Mouse (Mus musculus): ENCODE measurements at regions not wholly inside any gene's neighbourhood (a gene's known extent, or its start where the extent isn't known, plus 50 kb on each side); places are given as distances from the start of the nearest gene placed in this dataset.

- Histone ChIP-seq H3K4me1 (ENCODE audit: control insufficient read depth in 1 of 2, insufficient read depth in 2 of 2, low read length in 2 of 2) (no peaks in the 10 kb centered on the region), H3K9me3 (replicated peaks; ENCODE audit: insufficient read depth, low read length) (no peaks in the 10 kb centered on the region), H3K36me3 (ENCODE audit: control insufficient read depth in 1 of 2, insufficient read depth in 2 of 2, low read length in 2 of 2) (no peaks in the 10 kb centered on the region), H3K27me3 (ENCODE audit: control insufficient read depth in 1 of 2, insufficient read depth in 2 of 2, low read length in 2 of 2) (no peaks in the 10 kb centered on the region; a peak in 2 of 4 replicates), H3K79me2 (ENCODE audit: control insufficient read depth, insufficient read depth, low read length, poor library complexity) (no peaks in the 10 kb centered on the region), H3K4me3 (ENCODE audit: control insufficient read depth in 1 of 2, insufficient read depth in 1 of 2, low read depth in 2 of 2, low read length in 2 of 2) (no peak overlapping the region), H3K9ac (ENCODE audit: control insufficient read depth, low read depth, low read length, poor library complexity, severe bottlenecking) (no peak overlapping the region), H3K27ac (ENCODE audit: control insufficient read depth, low read depth, low read length) (no peak overlapping the region)
- DNase-seq (ENCODE audit: low read depth, low spot score), result no peak
- TF ChIP-seq ZKSCAN1 (IDR thresholded peaks at IDR 0.05; ENCODE audit: low read depth, low read length) (no peak), EP300 (IDR thresholded peaks at IDR 0.05; ENCODE audit: low read depth in 1 of 2, low read length in 2 of 2) (no peak), POLR2AphosphoS5 (IDR thresholded peaks at IDR 0.05; ENCODE audit: borderline replicate concordance, low read depth, low read length) (no peak), GABPA (IDR thresholded peaks at IDR 0.05; ENCODE audit: low read depth, low read length) (no peak), TBP (IDR thresholded peaks at IDR 0.05; ENCODE audit: low read depth, low read length) (no peak), RAD21 (IDR thresholded peaks at IDR 0.05; ENCODE audit: low read depth, low read length) (no peak)
Observed at GRCm38 (mm10) chr8:10894306-10894705, 114.0 kb downstream of the Irs2 start.

DNA sequence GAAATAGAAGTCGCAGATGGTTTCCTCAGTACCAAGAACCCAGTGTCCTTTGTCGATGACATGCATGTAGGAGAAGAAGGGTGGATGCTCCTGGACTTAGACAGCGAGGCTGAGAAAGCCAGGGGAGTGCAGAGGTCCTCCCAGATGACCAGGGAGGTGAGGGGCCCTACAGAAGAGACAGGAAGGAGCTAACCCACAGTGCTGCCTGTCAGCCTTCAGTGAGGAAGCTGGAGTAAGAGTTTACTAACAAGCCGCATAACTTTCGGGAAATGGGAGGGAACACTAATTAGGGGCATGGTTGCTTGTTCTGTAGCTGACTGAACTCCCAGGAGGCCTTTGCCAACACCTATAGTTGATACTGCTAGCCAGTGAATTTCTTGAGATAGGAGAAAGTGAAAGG lies 114.5 kb downstream of the Irs2 start:
- H3K4me3 ChIP-seq (ENCODE audit: control insufficient read depth in 1 of 2, insufficient read depth in 1 of 2, low read depth in 2 of 2, low read length in 2 of 2), result no peak overlapping the region
- no peaks in the 10 kb centered on the region for H3K36me3 ChIP-seq (ENCODE audit: control insufficient read depth in 1 of 2, insufficient read depth in 2 of 2, low read length in 2 of 2)
- no peak for DNase-seq (ENCODE audit: low read depth, low spot score)
- no peaks in the 10 kb centered on the region for H3K79me2 ChIP-seq (ENCODE audit: control insufficient read depth, insufficient read depth, low read length, poor library complexity)
- no peak overlapping the region for H3K27ac ChIP-seq (ENCODE audit: control insufficient read depth, low read depth, low read length)
- TF ChIP-seq ZNF384 (IDR thresholded peaks at IDR 0.05; ENCODE audit: low read depth, low read length) (no peak), MYC (IDR thresholded peaks at IDR 0.05; ENCODE audit: low read depth, low read length) (no peak), SMC3 (IDR thresholded peaks at IDR 0.05; ENCODE audit: low read depth, low read length) (no peak), ELF1 (IDR thresholded peaks at IDR 0.05; ENCODE audit: low read depth, low read length) (no peak), TBP (IDR thresholded peaks at IDR 0.05; ENCODE audit: low read depth, low read length) (no peak), ETS1 (IDR thresholded peaks at IDR 0.05; ENCODE audit: low read depth, low read length) (no peak), POLR2A (IDR thresholded peaks at IDR 0.05; ENCODE audit: control insufficient read depth in 1 of 2, insufficient read depth in 1 of 2, low read depth in 1 of 2, low read length in 2 of 2, poor library complexity in 1 of 2) (no peak), CTCF (IDR thresholded peaks at IDR 0.05 in 2 of 3, conservative IDR thresholded peaks at IDR 0.05 in 1 of 3; ENCODE audit: control insufficient read depth in 1 of 3, insufficient read depth in 1 of 3, low read depth in 2 of 3, low read length in 3 of 3, poor library complexity in 1 of 3, severe bottlenecking in 1 of 3) (no peak), HCFC1 (IDR thresholded peaks at IDR 0.05; ENCODE audit: low read depth, low read length) (no peak), POLR2AphosphoS2 (IDR thresholded peaks at IDR 0.05; ENCODE audit: low read length) (no peak), NELFE (IDR thresholded peaks at IDR 0.05; ENCODE audit: low read depth, low read length) (no peak), MAFK (IDR thresholded peaks at IDR 0.05; ENCODE audit: borderline replicate concordance, low read depth, low read length) (no peak)
- H3K9me3 ChIP-seq (replicated peaks; ENCODE audit: insufficient read depth, low read length), result no peaks in the 10 kb centered on the region
- H3K9ac ChIP-seq (ENCODE audit: control insufficient read depth, low read depth, low read length, poor library complexity, severe bottlenecking), result no peak overlapping the region
- H3K27me3 ChIP-seq (ENCODE audit: control insufficient read depth in 1 of 2, insufficient read depth in 2 of 2, low read length in 2 of 2), result no peaks in the 10 kb centered on the region; a peak in 2 of 4 replicates
- H3K4me1 ChIP-seq (ENCODE audit: control insufficient read depth in 1 of 2, insufficient read depth in 2 of 2, low read length in 2 of 2), result no peaks in the 10 kb centered on the region
